Mouse (Mus musculus) heart, adult 2 months (tissue): ENCODE results near the gene Gm20388.

ENCODE experiments used
- CTCF ChIP-seq: fragments of 200-600 bp; IDR thresholded peaks from 2 replicates; pipeline ENCODE4 v1.8.1; 2022; ENCODE audit warnings: antibody characterized with exemption, mild to moderate bottlenecking, moderate library complexity
- POLR2A ChIP-seq: fragments of 200-500 bp; IDR thresholded peaks from 2 replicates; pipeline ENCODE4 v1.6.1; 2011; ENCODE audit warnings: mild to moderate bottlenecking, low read depth, low read length, control low read depth; ENCODE audit not compliant: insufficient read depth

- TF ChIP-seq CTCF = no peak
- TF ChIP-seq POLR2A = no peak
These were observed 2.0 kb downstream of the Gm20388 start for GRCm38 (mm10) chr8:119912643-119913042.
